Mouse (Mus musculus): ENCODE data around the gene Ttf1. TPM values are rescaled to one million over a fixed set of nuclear protein-coding genes. Genes with fewer than 3 reads are reported as not detected.

The Ttf1 gene
- total and polyA plus RNA-seq, 2 experiments: 3.4 to 6.8 TPM

DNA sequence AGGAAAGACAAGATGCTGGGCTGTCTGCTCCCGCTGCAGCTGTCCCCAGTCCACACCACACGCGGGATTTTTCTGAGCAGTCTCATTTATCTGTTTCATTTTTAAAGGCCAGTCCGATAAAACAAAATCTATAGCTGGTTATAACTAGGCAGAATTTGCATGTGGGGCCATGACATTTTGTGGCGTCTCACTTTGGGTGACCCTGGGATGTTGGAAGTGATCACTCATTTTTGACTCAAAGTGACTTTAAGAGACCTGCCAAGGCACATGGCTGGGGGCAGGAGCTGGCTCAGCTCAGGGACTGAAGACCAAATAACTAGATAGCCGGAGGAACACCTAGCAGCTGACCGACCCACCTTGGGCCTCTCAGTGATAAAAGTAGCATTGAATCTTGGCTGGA is 37.1 kb upstream of the Ttf1 start:
- no peak for TF ChIP-seq POLR2A (IDR thresholded peaks at IDR 0.05; ENCODE audit: extremely low read depth, insufficient read depth, low read length)
- TF ChIP-seq CTCF (IDR thresholded peaks at IDR 0.05; ENCODE audit: low read depth, low read length): no peak
- no peak for DNase-seq (ENCODE audit: extremely low read depth, low read depth, low spot score)
- WGBS: 95% methylated on average over 7 of the region's 7 CpGs
- Histone ChIP-seq H3K4me3 (ENCODE audit: insufficient read depth, low read depth, low read length) (no peak overlapping the region), H3K4me1 (ENCODE audit: control insufficient read depth, insufficient read depth, low read length) (no peaks in the 10 kb centered on the region), H3K9ac (ENCODE audit: low read depth, low read length) (no peak overlapping the region), H3K27me3 (ENCODE audit: control insufficient read depth, insufficient read depth, low read length) (no peaks in the 10 kb centered on the region), H3K36me3 (ENCODE audit: control insufficient read depth, insufficient read depth, low read length) (no peaks in the 10 kb centered on the region), H3K27ac (replicated peaks; ENCODE audit: insufficient read depth, low read depth, low read length) (no peak overlapping the region), H3K79me2 (ENCODE audit: control insufficient read depth, insufficient read depth, low read length) (no peaks in the 10 kb centered on the region)

DNA sequence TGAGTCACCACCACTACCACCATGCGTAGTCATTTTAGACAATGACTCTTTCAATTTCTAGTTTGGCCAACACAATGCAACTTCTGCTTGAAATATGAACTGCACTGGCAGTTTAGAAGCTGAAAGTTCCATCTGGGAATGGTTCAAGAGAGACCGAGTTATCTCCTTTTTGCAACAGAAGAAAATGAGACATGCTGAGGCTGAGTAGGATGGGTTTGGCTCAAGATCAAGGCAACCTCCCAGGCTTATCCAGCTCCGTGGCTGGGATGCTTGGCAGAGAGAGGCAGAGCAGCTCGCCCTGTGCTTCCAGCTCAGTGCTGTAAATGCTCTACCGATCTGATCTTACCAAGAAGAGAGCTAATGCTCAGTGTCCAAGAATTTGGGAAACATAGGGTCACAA is 34.8 kb upstream of the Ttf1 start:
- TF ChIP-seq CTCF (IDR thresholded peaks at IDR 0.05; ENCODE audit: low read depth, low read length) (no peak), POLR2A (IDR thresholded peaks at IDR 0.05; ENCODE audit: extremely low read depth, insufficient read depth, low read length) (no peak)
- Histone ChIP-seq H3K27me3 (ENCODE audit: control insufficient read depth, insufficient read depth, low read length) (no peaks in the 10 kb centered on the region), H3K4me1 (ENCODE audit: control insufficient read depth, insufficient read depth, low read length) (peaks cover 4% of the 10 kb centered on the region; the same call in 1 of the 2 replicates), H3K79me2 (ENCODE audit: control insufficient read depth, insufficient read depth, low read length) (no peaks in the 10 kb centered on the region), H3K27ac (replicated peaks; ENCODE audit: insufficient read depth, low read depth, low read length) (no peak overlapping the region), H3K9ac (ENCODE audit: low read depth, low read length) (no peak overlapping the region), H3K36me3 (ENCODE audit: control insufficient read depth, insufficient read depth, low read length) (no peaks in the 10 kb centered on the region), H3K4me3 (ENCODE audit: insufficient read depth, low read depth, low read length) (no peak overlapping the region)
- WGBS: 79% methylated on average over 5 of the region's 5 CpGs
- DNase-seq (ENCODE audit: extremely low read depth, low read depth, low spot score): no peak

DNA sequence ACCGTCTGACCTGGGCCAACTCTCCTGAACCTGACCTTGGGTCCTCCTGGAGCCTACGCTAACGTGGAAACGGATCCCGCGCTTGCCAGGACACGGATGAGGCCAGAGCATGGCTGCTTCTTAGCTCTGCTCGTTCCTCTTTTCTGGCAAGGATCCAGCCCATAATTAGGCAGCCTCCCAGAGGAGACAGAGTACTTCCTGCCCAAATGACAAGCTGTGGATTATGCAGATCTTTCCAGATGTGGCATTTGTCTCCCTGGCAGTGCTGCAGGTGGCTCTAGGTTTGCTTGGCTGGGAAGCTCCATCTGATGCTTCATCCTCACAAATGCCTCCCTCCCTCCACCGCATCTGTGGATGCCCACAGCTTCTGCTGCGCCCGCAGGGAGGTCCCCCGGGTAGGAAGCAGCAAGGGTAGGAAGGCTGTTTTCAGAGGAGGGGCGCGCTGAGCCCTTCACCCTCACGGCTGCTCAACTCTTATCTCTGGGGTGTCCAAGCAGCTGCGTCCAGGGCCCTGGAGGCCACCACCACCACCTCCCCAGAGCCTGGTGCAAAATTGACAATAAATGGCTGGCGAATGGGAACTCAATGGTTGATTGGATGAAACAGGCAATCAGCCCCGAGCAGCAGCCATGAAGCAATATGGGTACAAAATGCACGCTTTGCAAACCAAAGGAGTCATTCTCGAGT is 29.9 kb upstream of the Ttf1 start:
- Histone ChIP-seq H3K9ac (ENCODE audit: low read depth, low read length) (no peak overlapping the region), H3K27me3 (ENCODE audit: control insufficient read depth, insufficient read depth, low read length) (no peaks in the 10 kb centered on the region), H3K27ac (replicated peaks; ENCODE audit: insufficient read depth, low read depth, low read length) (no peak overlapping the region), H3K36me3 (ENCODE audit: control insufficient read depth, insufficient read depth, low read length) (no peaks in the 10 kb centered on the region), H3K4me3 (ENCODE audit: insufficient read depth, low read depth, low read length) (no peak overlapping the region), H3K79me2 (ENCODE audit: control insufficient read depth, insufficient read depth, low read length) (no peaks in the 10 kb centered on the region), H3K4me1 (ENCODE audit: control insufficient read depth, insufficient read depth, low read length) (peaks cover 8% of the 10 kb centered on the region)
- 44% methylated on average over 20 of the region's 20 CpGs for WGBS
- no peak for TF ChIP-seq POLR2A (IDR thresholded peaks at IDR 0.05; ENCODE audit: extremely low read depth, insufficient read depth, low read length)
- no peak for TF ChIP-seq CTCF (IDR thresholded peaks at IDR 0.05; ENCODE audit: low read depth, low read length)
- DNase-seq (ENCODE audit: extremely low read depth, low read depth, low spot score): no peak

DNA sequence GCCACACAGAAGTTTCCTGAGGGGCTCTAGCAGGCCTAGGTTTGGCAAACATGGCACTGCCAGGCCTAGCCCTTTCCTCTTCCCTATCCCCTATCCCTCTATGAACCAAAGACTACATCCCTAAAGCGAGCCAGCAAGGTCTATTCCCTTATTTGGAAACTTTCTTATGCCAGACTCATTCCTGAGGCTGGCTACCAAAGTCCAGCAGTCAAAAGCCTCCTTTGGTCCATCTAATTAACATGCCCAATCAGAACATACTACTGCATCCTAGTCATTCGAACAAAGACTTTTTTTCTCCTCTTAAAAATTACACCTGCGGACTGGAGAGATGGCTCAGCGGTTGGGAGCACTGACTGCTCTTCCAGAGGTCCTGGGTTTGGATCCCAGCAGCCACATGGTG is 28.1 kb upstream of the Ttf1 start:
- TF ChIP-seq CTCF (IDR thresholded peaks at IDR 0.05; ENCODE audit: low read depth, low read length): no peak
- no peak for TF ChIP-seq POLR2A (IDR thresholded peaks at IDR 0.05; ENCODE audit: extremely low read depth, insufficient read depth, low read length)
- H3K9ac ChIP-seq (ENCODE audit: low read depth, low read length): no peak overlapping the region
- H3K4me1 ChIP-seq (ENCODE audit: control insufficient read depth, insufficient read depth, low read length): peaks cover 14% of the 10 kb centered on the region
- no peak for DNase-seq (ENCODE audit: extremely low read depth, low read depth, low spot score)
- no peak overlapping the region for H3K27ac ChIP-seq (replicated peaks; ENCODE audit: insufficient read depth, low read depth, low read length)
- H3K27me3 ChIP-seq (ENCODE audit: control insufficient read depth, insufficient read depth, low read length): no peaks in the 10 kb centered on the region
- 90% methylated on average over 4 of the region's 4 CpGs for WGBS
- H3K79me2 ChIP-seq (ENCODE audit: control insufficient read depth, insufficient read depth, low read length): no peaks in the 10 kb centered on the region
- no peak overlapping the region for H3K4me3 ChIP-seq (ENCODE audit: insufficient read depth, low read depth, low read length)
- H3K36me3 ChIP-seq (ENCODE audit: control insufficient read depth, insufficient read depth, low read length): no peaks in the 10 kb centered on the region

DNA sequence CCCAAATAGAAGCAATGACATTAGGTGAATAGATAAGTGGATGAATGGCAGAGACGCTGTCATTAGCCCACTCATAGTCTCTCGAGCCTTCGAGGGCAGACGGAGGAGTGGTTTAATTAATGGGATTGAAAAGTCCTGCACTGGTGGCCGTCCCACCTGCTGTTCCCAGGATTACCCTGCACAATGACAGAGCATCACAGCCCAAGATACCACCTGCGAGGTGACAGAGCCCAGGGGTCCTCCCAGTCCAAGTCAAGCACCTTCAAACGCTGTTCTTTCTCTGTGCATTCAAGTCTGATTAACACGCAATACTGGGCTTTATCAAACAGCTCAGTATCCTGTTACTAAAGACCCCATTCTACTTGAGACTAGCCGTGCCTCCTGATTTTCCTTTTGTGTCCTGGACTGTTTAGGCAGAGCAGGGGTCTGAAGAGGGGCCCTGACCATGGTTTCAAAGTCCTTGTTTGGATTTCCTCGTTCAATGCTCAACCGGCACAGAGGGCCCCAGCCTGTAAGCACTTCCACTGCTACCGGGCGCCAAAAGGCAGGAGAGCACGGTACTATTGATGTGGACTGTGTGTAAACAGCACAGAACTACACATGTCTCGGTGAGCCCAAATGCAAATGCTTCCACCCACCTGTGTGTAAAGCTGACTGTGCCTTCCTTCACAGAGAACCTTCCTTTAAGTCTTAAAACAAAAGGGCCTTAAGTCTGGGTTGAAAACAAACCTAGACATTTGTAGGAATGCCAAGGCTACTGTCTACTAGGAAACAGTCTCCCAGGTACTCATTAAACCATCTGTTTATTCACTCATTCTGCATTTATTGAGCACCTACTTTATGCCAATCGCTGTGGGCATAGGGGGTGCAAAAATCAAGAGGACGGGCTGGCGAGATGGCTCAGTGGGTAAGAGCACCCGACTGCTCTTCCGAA is 25.3 kb upstream of the Ttf1 start:
- Histone ChIP-seq H3K36me3 (ENCODE audit: control insufficient read depth, insufficient read depth, low read length) (no peaks in the 10 kb centered on the region), H3K27me3 (ENCODE audit: control insufficient read depth, insufficient read depth, low read length) (no peaks in the 10 kb centered on the region), H3K79me2 (ENCODE audit: control insufficient read depth, insufficient read depth, low read length) (no peaks in the 10 kb centered on the region), H3K27ac (replicated peaks; ENCODE audit: insufficient read depth, low read depth, low read length) (peak overlapping the region; percentile 82), H3K4me3 (ENCODE audit: insufficient read depth, low read depth, low read length) (no peak overlapping the region), H3K4me1 (ENCODE audit: control insufficient read depth, insufficient read depth, low read length) (peaks cover 13% of the 10 kb centered on the region), H3K9ac (ENCODE audit: low read depth, low read length) (no peak overlapping the region)
- TF ChIP-seq CTCF (IDR thresholded peaks at IDR 0.05; ENCODE audit: low read depth, low read length) (no peak), POLR2A (IDR thresholded peaks at IDR 0.05; ENCODE audit: extremely low read depth, insufficient read depth, low read length) (no peak)
- 31% methylated on average over 20 of the region's 20 CpGs for WGBS
- DNase-seq (ENCODE audit: extremely low read depth, low read depth, low spot score): peak; percentile 94
